Mouse (Mus musculus) ES-E14 (cell line): ENCODE measurements around the gene Ppp1r16b.
"Not testable (repeated sequence)": the region's sequence is repeated elsewhere in the genome, so short reads cannot be mapped to it uniquely, and the experiment has no call there.

Experiments used
- CHD2 ChIP-seq: IDR thresholded peaks from 2 replicates; pipeline ENCODE4 v1.6.1; 2014; ENCODE audit warnings: mild to moderate bottlenecking, low read depth, low read length, inconsistent platforms
- MAFK ChIP-seq: IDR thresholded peaks from 2 replicates; pipeline ENCODE4 v1.6.1; 2014; ENCODE audit warnings: mild to moderate bottlenecking, low read depth, low read length, inconsistent platforms; ENCODE audit not compliant: insufficient read depth
- ZNF384 ChIP-seq: IDR thresholded peaks from 2 replicates; pipeline ENCODE4 v1.6.1; 2012; ENCODE audit warnings: low read depth, low read length, inconsistent platforms

- TF ChIP-seq MAFK, ZNF384, CHD2: not testable (repeated sequence)
Observed at GRCm38 (mm10) chr2:158736247-158736646, 71.0 kb downstream of the Ppp1r16b start.
